Mouse (Mus musculus): ENCODE measurements around the gene Abtb2. TPM values are rescaled to one million over a fixed set of nuclear protein-coding genes. Genes with fewer than 3 reads are reported as not detected.

Abtb2 gene
- total and polyA plus RNA-seq, 2 experiments from 2014 or later, result 6.5 to 16.9 TPM

GRCm38 (mm10) chr2:103594592-103595011 is 28.5 kb downstream of the Abtb2 start:
- Histone ChIP-seq H3K27me3 (ENCODE audit: insufficient read depth, low read length) (no peaks in the 10 kb centered on the region), H3K4me3 (ENCODE audit: low read depth, low read length) (no peak overlapping the region), H3K27ac (ENCODE audit: low read depth, low read length) (no peak overlapping the region), H3K4me1 (ENCODE audit: insufficient read depth) (0 out of 2 replicates have a peak, but pooled peaks cover 3% of the 10 kb centered on the region), H3K36me3 (ENCODE audit: insufficient read depth) (no peaks in the 10 kb centered on the region), H3K4me2 (ENCODE audit: low read depth) (no peak overlapping the region), H3K9ac (no peak overlapping the region), H3K9me3 (ENCODE audit: low read length) (no peaks in the 10 kb centered on the region)
- no peak for TF ChIP-seq CTCF (IDR thresholded peaks at IDR 0.05; ENCODE audit: low read depth)
- ATAC-seq (no peak), DNase-seq (no peak)
- 67% methylated on average over 6 of the region's 6 CpGs for WGBS

- 48% methylated on average over 5 of the region's 5 CpGs for WGBS
- no peak for DNase-seq
- no peak for ATAC-seq
- Histone ChIP-seq H3K36me3 (ENCODE audit: insufficient read depth) (no peaks in the 10 kb centered on the region), H3K27ac (ENCODE audit: low read depth, low read length) (no peak overlapping the region), H3K9me3 (ENCODE audit: low read length) (no peaks in the 10 kb centered on the region), H3K4me1 (ENCODE audit: insufficient read depth) (0 out of 2 replicates have a peak, but pooled peaks cover 3% of the 10 kb centered on the region), H3K9ac (no peak overlapping the region), H3K4me3 (ENCODE audit: low read depth, low read length) (no peak overlapping the region), H3K27me3 (ENCODE audit: insufficient read depth, low read length) (no peaks in the 10 kb centered on the region), H3K4me2 (ENCODE audit: low read depth) (no peak overlapping the region)
- no peak for TF ChIP-seq CTCF (IDR thresholded peaks at IDR 0.05; ENCODE audit: low read depth)
These were observed 29.0 kb downstream of the Abtb2 start for GRCm38 (mm10) chr2:103595028-103595651.

- Histone ChIP-seq H3K4me2 (ENCODE audit: low read depth) (no peak overlapping the region), H3K27ac (ENCODE audit: low read depth, low read length) (no peak overlapping the region), H3K9ac (no peak overlapping the region), H3K4me3 (ENCODE audit: low read depth, low read length) (no peak overlapping the region), H3K9me3 (ENCODE audit: low read length) (no peaks in the 10 kb centered on the region), H3K4me1 (ENCODE audit: insufficient read depth) (no peaks in the 10 kb centered on the region), H3K27me3 (ENCODE audit: insufficient read depth, low read length) (no peaks in the 10 kb centered on the region), H3K36me3 (ENCODE audit: insufficient read depth) (no peaks in the 10 kb centered on the region)
- 92% methylated on average over 1 of the region's 1 CpGs for WGBS
- ATAC-seq, result no peak
- no peak for DNase-seq
- no peak for TF ChIP-seq CTCF (IDR thresholded peaks at IDR 0.05; ENCODE audit: low read depth)
These were observed 33.2 kb downstream of the Abtb2 start for GRCm38 (mm10) chr2:103599296-103599695.

- Histone ChIP-seq H3K9ac (no peak overlapping the region), H3K4me3 (ENCODE audit: low read depth, low read length) (no peak overlapping the region), H3K27ac (ENCODE audit: low read depth, low read length) (no peak overlapping the region), H3K4me2 (ENCODE audit: low read depth) (no peak overlapping the region), H3K27me3 (ENCODE audit: insufficient read depth, low read length) (no peaks in the 10 kb centered on the region), H3K36me3 (ENCODE audit: insufficient read depth) (no peaks in the 10 kb centered on the region), H3K4me1 (ENCODE audit: insufficient read depth) (no peaks in the 10 kb centered on the region), H3K9me3 (ENCODE audit: low read length) (no peaks in the 10 kb centered on the region)
- WGBS, result 24% methylated on average over 8 of the region's 8 CpGs
- no peak for TF ChIP-seq CTCF (IDR thresholded peaks at IDR 0.05; ENCODE audit: low read depth)
- peak; percentile 91 for ATAC-seq
- peak; percentile 65 for DNase-seq
These were observed 34.2 kb downstream of the Abtb2 start for GRCm38 (mm10) chr2:103600165-103600891.

GRCm38 (mm10) chr2:103601126-103601525 is 35.0 kb downstream of the Abtb2 start:
- no peak overlapping the region for H3K4me3 ChIP-seq (ENCODE audit: low read depth, low read length)
- H3K4me1 ChIP-seq (ENCODE audit: insufficient read depth), result no peaks in the 10 kb centered on the region
- ATAC-seq (no peak), DNase-seq (no peak)
- H3K4me2 ChIP-seq (ENCODE audit: low read depth), result no peak overlapping the region
- no peak overlapping the region for H3K9ac ChIP-seq
- H3K9me3 ChIP-seq (ENCODE audit: low read length), result no peaks in the 10 kb centered on the region
- 68% methylated on average over 1 of the region's 1 CpGs for WGBS
- no peaks in the 10 kb centered on the region for H3K27me3 ChIP-seq (ENCODE audit: insufficient read depth, low read length)
- H3K27ac ChIP-seq (ENCODE audit: low read depth, low read length), result no peak overlapping the region
- no peaks in the 10 kb centered on the region for H3K36me3 ChIP-seq (ENCODE audit: insufficient read depth)
- no peak for TF ChIP-seq CTCF (IDR thresholded peaks at IDR 0.05; ENCODE audit: low read depth)

GRCm38 (mm10) chr2:103601531-103601930 is 35.4 kb downstream of the Abtb2 start:
- Histone ChIP-seq H3K27ac (ENCODE audit: low read depth, low read length) (no peak overlapping the region), H3K4me2 (ENCODE audit: low read depth) (no peak overlapping the region), H3K27me3 (ENCODE audit: insufficient read depth, low read length) (no peaks in the 10 kb centered on the region), H3K36me3 (ENCODE audit: insufficient read depth) (no peaks in the 10 kb centered on the region), H3K9ac (no peak overlapping the region), H3K9me3 (ENCODE audit: low read length) (no peaks in the 10 kb centered on the region), H3K4me1 (ENCODE audit: insufficient read depth) (no peaks in the 10 kb centered on the region), H3K4me3 (ENCODE audit: low read depth, low read length) (no peak overlapping the region)
- TF ChIP-seq CTCF (IDR thresholded peaks at IDR 0.05; ENCODE audit: low read depth), result no peak
- no peak for ATAC-seq
- 89% methylated on average over 1 of the region's 1 CpGs for WGBS
- DNase-seq, result no peak

- H3K36me3 ChIP-seq (ENCODE audit: insufficient read depth), result no peaks in the 10 kb centered on the region
- no peak for ATAC-seq
- WGBS, result 89% methylated on average over 3 of the region's 3 CpGs
These were observed 37.1 kb downstream of the Abtb2 start for GRCm38 (mm10) chr2:103603209-103603608.

More at GRCm38 (mm10) chr2:103603209-103603608, 37.1 kb downstream of the Abtb2 start:
- no peak for DNase-seq
- no peaks in the 10 kb centered on the region for H3K4me1 ChIP-seq (ENCODE audit: insufficient read depth)
- no peak overlapping the region for H3K4me3 ChIP-seq (ENCODE audit: low read depth, low read length)
- TF ChIP-seq CTCF (IDR thresholded peaks at IDR 0.05; ENCODE audit: low read depth), result no peak
- no peak overlapping the region for H3K27ac ChIP-seq (ENCODE audit: low read depth, low read length)
- H3K4me2 ChIP-seq (ENCODE audit: low read depth), result no peak overlapping the region
- no peaks in the 10 kb centered on the region for H3K9me3 ChIP-seq (ENCODE audit: low read length)
- no peaks in the 10 kb centered on the region for H3K27me3 ChIP-seq (ENCODE audit: insufficient read depth, low read length)
- H3K9ac ChIP-seq, result no peak overlapping the region
